Mouse (Mus musculus): ENCODE measurements around the gene Atl2.

Gene Atl2

GRCm38 (mm10) chr17:79817551-79817950 lies 78.4 kb downstream of the Atl2 start:
- no peak for DNase-seq

- DNase-seq, result no peak
Observed at GRCm38 (mm10) chr17:79816896-79817295, 79.0 kb downstream of the Atl2 start.

GRCm38 (mm10) chr17:79810421-79810820 lies 85.5 kb downstream of the Atl2 start:
- DNase-seq, result no peak

- no peak for DNase-seq
Observed at GRCm38 (mm10) chr17:79809491-79810316, 86.2 kb downstream of the Atl2 start.

GRCm38 (mm10) chr17:79807237-79807930 lies 88.5 kb downstream of the Atl2 start:
- DNase-seq, result no peak

- no peak for DNase-seq
Observed at GRCm38 (mm10) chr17:79804747-79805146, 91.2 kb downstream of the Atl2 start.

- DNase-seq, result no peak
Observed at GRCm38 (mm10) chr17:79802056-79802455, 93.9 kb downstream of the Atl2 start.

- no peak for DNase-seq
Observed at GRCm38 (mm10) chr17:79798831-79799230, 97.1 kb downstream of the Atl2 start.

All from layer of hippocampus, adult 9-11 months (tissue).